Mouse (Mus musculus): Measurements from ENCODE around the gene Gsta2.
"Not testable (repeated sequence)": the region's sequence is repeated elsewhere in the genome, so short reads cannot be mapped to it uniquely, and the experiment has no call there.

Gsta2 gene

DNA sequence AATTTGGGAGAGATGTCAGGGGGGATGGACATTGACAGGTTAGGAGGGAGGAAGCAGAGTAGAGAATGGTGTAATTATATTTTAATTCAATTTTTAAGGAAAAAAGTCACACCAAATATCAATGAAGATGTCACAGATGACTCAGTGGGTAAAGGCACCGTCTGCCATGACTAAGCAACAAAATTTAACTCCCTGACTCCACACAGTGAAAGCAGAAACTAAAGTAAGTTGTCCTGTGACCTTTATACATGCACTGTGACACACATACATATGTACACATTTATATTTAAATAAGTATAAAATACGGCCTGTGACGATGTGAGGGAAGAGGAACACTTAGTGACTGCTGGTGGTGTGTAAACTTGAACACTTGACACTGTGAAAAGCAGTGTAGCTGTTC is 47.5 kb downstream of the Gsta2 start:
- DNase-seq (ENCODE audit: low spot score in 2 of 2) = not testable (repeated sequence)

DNA sequence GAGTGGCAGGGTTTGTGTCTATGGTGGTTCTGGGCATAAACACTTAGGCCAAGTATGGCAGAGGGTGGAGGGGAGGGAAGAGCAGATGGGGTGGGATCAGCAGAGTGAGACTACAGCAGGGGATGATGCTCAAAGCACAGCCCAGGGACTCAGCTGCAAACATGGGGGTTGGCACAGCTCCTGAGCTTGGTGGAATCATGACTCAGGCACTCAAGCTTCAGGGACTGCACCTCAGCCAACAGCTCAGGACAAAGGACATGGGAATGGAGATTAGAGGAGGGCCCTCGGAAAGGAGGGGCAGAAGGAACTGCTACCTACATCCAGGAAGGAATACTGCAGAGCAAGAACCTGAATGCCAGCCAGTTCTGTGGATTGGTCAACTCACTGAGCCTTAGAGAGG is 56.4 kb downstream of the Gsta2 start:
- DNase-seq (ENCODE audit: low spot score in 2 of 2) = not testable (repeated sequence)

GRCm38 (mm10) chr9:78298232-78298631 is 57.4 kb downstream of the Gsta2 start:
- DNase-seq (ENCODE audit: low spot score in 2 of 2) = no peak

DNA sequence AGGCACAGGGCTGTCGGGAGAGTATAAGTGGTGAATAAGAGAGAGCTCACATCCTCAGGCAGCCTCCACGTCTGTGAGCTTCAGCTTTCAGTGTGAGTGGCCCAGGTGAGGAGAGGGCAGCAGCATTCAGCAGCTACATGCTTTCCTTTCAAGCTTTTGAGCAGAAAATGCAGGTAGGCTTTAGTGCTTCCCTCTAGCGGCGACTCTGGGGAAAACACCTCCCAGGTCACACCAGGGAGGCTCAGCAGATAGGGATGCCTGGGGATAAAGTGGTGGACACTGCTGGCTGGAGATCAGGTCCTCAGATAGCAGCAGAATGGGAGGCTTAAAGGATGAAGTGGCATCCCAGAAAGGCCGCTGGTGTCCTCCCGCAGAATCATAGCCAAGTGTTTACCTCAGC is 59.5 kb downstream of the Gsta2 start:
- peak; percentile 21 to 31 for DNase-seq (ENCODE audit: low spot score in 2 of 2)

GRCm38 (mm10) chr9:78294781-78295180 is 60.8 kb downstream of the Gsta2 start:
- not testable (repeated sequence) for DNase-seq (ENCODE audit: low spot score in 2 of 2)

GRCm38 (mm10) chr9:78293683-78294082 is 61.9 kb downstream of the Gsta2 start:
- not testable (repeated sequence) for DNase-seq (ENCODE audit: low spot score in 2 of 2)

DNA sequence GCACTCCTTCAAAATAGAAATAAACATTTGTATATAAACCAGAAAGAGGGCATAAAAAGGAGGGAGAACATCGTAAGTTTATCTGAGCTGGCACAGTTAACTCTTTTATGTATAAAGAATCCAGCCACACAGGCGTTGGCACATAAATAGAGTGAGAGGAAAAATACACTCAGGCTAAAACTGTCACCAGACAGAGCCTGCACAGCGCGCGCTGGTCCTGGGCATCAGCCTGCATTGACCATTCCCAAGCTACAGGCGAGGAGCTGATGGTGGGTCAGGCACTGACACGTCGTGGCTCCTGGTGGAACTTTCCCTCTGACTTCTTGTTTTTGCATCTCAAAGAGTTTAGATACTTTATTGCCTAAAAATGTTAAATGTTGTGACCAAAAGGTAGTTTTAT is 63.1 kb downstream of the Gsta2 start:
- not testable (repeated sequence) for DNase-seq (ENCODE audit: low spot score in 2 of 2)

- DNase-seq (ENCODE audit: low spot score in 2 of 2) = not testable (repeated sequence)
Observed at GRCm38 (mm10) chr9:78289723-78290122, 65.9 kb downstream of the Gsta2 start, which contains the start of gene Gm10639. TSS of gene Gm10639 (plus strand) at chr9:78289923.

GRCm38 (mm10) chr9:78289063-78289462 is 66.5 kb downstream of the Gsta2 start:
- not testable (repeated sequence) for DNase-seq (ENCODE audit: low spot score in 2 of 2)

- not testable (repeated sequence) for DNase-seq (ENCODE audit: low spot score in 2 of 2)
Observed at GRCm38 (mm10) chr9:78282002-78282711, 73.4 kb downstream of the Gsta2 start.

Data from right cerebral cortex, postnatal 10 days (tissue).